Mouse (Mus musculus): ENCODE measurements around the gene Gm2007. TPM values are rescaled to one million over a fixed set of nuclear protein-coding genes. Genes with fewer than 3 reads are reported as not detected.
"Not testable (repeated sequence)": the region's sequence is repeated elsewhere in the genome, so short reads cannot be mapped to it uniquely, and the experiment has no call there.

Gene Gm2007
- not detected in 2 replicates for polyA plus RNA-seq (2015; fragmentation: Nextera tagmentation; extraction: Ambion mirVana)

GRCm38 (mm10) chr2:175741237-175741636 is at the start of gene Gm2007:
TSS of gene Gm2007 (plus strand) at chr2:175741537.
- not testable (repeated sequence) for H3K36me3 ChIP-seq; H3K4me1 ChIP-seq; H3K9ac ChIP-seq (replicated peaks); H3K4me3 ChIP-seq (replicated peaks); ATAC-seq (ENCODE audit: low FRiP score); H3K9me3 ChIP-seq (replicated peaks); H3K27me3 ChIP-seq (replicated peaks); H3K27ac ChIP-seq (replicated peaks); H3K4me2 ChIP-seq
- WGBS, result no CpG with 5 or more reads among the region's 2 CpGs

- not testable (repeated sequence) for H3K4me1 ChIP-seq; H3K27me3 ChIP-seq (replicated peaks); H3K27ac ChIP-seq (replicated peaks); ATAC-seq (ENCODE audit: low FRiP score); H3K4me3 ChIP-seq (replicated peaks); H3K9me3 ChIP-seq (replicated peaks); H3K9ac ChIP-seq (replicated peaks); H3K36me3 ChIP-seq; H3K4me2 ChIP-seq
- no CpG with 5 or more reads among the region's 9 CpGs for WGBS
Observed at GRCm38 (mm10) chr2:175703546-175703945, 37.8 kb upstream of the Gm2007 start, which contains the start of gene Zfp969. TSS of gene Zfp969 (minus strand) at chr2:175703646.

DNA sequence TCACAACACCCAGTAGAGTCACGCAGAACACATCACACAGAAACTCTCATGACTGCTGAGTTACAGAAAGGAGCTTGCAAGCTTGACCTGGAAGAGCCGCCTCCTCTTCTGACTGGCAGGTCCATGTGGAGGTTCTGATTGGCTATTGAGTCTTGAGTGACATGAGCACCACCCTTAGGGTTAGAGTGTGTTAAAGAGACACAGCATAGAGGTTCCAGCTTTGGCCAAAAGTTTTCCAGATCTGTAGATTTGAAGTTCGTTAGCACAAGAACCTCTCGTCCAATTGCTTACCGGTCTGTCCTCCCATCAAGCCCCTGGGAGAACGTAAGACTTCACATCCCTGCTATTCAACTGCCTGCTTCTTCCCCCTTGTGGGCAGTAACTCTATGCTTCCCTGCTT is 59.7 kb downstream of the Gm2007 start, which contains the start of gene Gm14288:
Gene Gm14288, minus strand, starts transcription at position 101 of the 400 bp plus-strand sequence.
- H3K27ac ChIP-seq (replicated peaks); H3K9me3 ChIP-seq (replicated peaks); H3K36me3 ChIP-seq; H3K27me3 ChIP-seq (replicated peaks); H3K4me3 ChIP-seq (replicated peaks); H3K4me1 ChIP-seq; H3K4me2 ChIP-seq; H3K9ac ChIP-seq (replicated peaks); ATAC-seq (ENCODE audit: low FRiP score): not testable (repeated sequence)
- no CpG with 5 or more reads among the region's 6 CpGs for WGBS

Other genes with a start within 250 kb of the Gm2007 start
- not detected in 2 replicates for gene Gm11007, start 97.6 kb upstream of the Gm2007 start, polyA plus RNA-seq (2015; fragmentation: Nextera tagmentation; extraction: Ambion mirVana)
- gene Zfp969, start 37.9 kb upstream of the Gm2007 start, polyA plus RNA-seq (2015; fragmentation: Nextera tagmentation; extraction: Ambion mirVana), result 9.8 and 13.8 TPM in 2 replicates
- 0.32 and 3.7 TPM in 2 replicates for gene Gm14288, start 59.6 kb downstream of the Gm2007 start, polyA plus RNA-seq (2015; fragmentation: Nextera tagmentation; extraction: Ambion mirVana)
- gene Gm6710, start 127.7 kb downstream of the Gm2007 start, polyA plus RNA-seq (2015; fragmentation: Nextera tagmentation; extraction: Ambion mirVana), result 30.1 and 33.8 TPM in 2 replicates
- 1.4 and 1.5 TPM in 2 replicates for gene Zfp966, start 189.6 kb downstream of the Gm2007 start, polyA plus RNA-seq (2015; fragmentation: Nextera tagmentation; extraction: Ambion mirVana)
- 19.0 and 27.3 TPM in 2 replicates for gene Gm2026, start 223.8 kb downstream of the Gm2007 start, polyA plus RNA-seq (2015; fragmentation: Nextera tagmentation; extraction: Ambion mirVana)

All from neural tube, embryonic 15.5 days (tissue).